Mouse (Mus musculus) spleen, adult 2 months (tissue): Measurements from ENCODE around the gene Ccdc88c. TPM values are rescaled to one million over a fixed set of nuclear protein-coding genes. Genes with fewer than 3 reads are reported as not detected.

Source experiments
- DNase-seq, 2 experiments: peaks; one replicate each; pipeline versions ENCODE4 v3.0.0 to v3.0.0-alpha.2; 2012 to 2021; ENCODE audit warnings: low spot score in 2 of 2, low read depth in 1 of 2
- H3K27ac ChIP-seq: fragments of 200-500 bp; 2 replicates; pipeline ENCODE4 v1.5.1; 2012; ENCODE audit warnings: low read length, inconsistent platforms; ENCODE audit not compliant: insufficient read depth
- H3K27me3 ChIP-seq: fragments of 200-500 bp; 2 replicates; pipeline ENCODE4 v1.6.1; 2012; ENCODE audit warnings: mild to moderate bottlenecking, moderate library complexity, low read length, inconsistent platforms; ENCODE audit not compliant: control insufficient read depth, insufficient read depth
- H3K36me3 ChIP-seq: fragments of 200-500 bp; 2 replicates; pipeline ENCODE4 v1.6.1; 2012; ENCODE audit warnings: mild to moderate bottlenecking, low read length, inconsistent platforms; ENCODE audit not compliant: control insufficient read depth, insufficient read depth
- H3K4me1 ChIP-seq: fragments of 200-500 bp; 2 replicates; pipeline ENCODE4 v1.6.1; 2011; ENCODE audit warnings: inconsistent platforms; ENCODE audit not compliant: control insufficient read depth, insufficient read depth, insufficient read length
- H3K4me3 ChIP-seq: fragments of 200-500 bp; 2 replicates; pipeline ENCODE4 v1.5.1; 2011; ENCODE audit warnings: mild to moderate bottlenecking, inconsistent platforms; ENCODE audit not compliant: insufficient read depth, insufficient read length; ENCODE audit errors: extremely low read depth
- CTCF ChIP-seq: fragments of 200-500 bp; IDR thresholded peaks from 2 replicates; pipeline ENCODE4 v1.5.1; 2011; ENCODE audit warnings: mild to moderate bottlenecking, inconsistent platforms; ENCODE audit not compliant: insufficient read depth, insufficient read length, insufficient replicate concordance; ENCODE audit errors: extremely low read depth
- POLR2A ChIP-seq: fragments of 200-500 bp; IDR thresholded peaks from 2 replicates; pipeline ENCODE4 v1.6.1; 2011; ENCODE audit warnings: low read depth, low read length, inconsistent platforms
- WGBS: fragments of 180-500 bp; shearing (Covaris S2); methylation state at CpG from one replicate; pipeline ENCODE4 v1.1.7; 2018; 5-methylcytosine and 5-hydroxymethylcytosine counted together
- polyA plus RNA-seq: library from polyadenylated mRNA; depleted of rRNA; stranded (reverse); fragments of >200 nt; gene quantifications from 2 replicates; pipeline ENCODE4 v1.2.3, GENCODE M21; 2012; rRNA removed

The Ccdc88c gene
- polyA plus RNA-seq, 1 experiment, result 48.3 TPM

DNA sequence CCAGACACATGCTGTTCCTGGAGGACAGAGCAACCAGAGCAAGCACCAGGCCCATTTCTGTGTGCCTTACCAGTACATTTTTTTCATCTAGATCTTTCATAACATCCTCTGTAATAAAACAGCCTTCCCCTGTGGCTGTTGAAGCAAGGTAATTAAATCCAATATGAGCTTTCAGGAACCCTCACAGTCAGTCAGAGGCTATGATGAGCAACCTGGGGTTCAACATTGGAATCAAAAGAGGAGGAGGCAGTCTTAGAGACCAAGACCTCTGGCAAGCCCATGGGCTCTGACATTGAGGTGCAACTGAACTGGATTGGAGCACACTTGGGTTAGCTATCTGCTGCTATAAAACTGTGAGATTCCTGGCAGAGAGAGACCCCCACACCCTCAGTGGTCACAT, 163.8 kb downstream of the Ccdc88c start:
- DNase-seq, result no peak
- H3K27me3 ChIP-seq, result no peaks in the 10 kb centered on the region
- no peak for TF ChIP-seq CTCF
- TF ChIP-seq POLR2A, result no peak
- no peaks in the 10 kb centered on the region for H3K4me1 ChIP-seq
- H3K4me3 ChIP-seq, result no peak overlapping the region
- H3K27ac ChIP-seq, result no peak overlapping the region
- peaks cover 4% of the 10 kb centered on the region for H3K36me3 ChIP-seq

DNA sequence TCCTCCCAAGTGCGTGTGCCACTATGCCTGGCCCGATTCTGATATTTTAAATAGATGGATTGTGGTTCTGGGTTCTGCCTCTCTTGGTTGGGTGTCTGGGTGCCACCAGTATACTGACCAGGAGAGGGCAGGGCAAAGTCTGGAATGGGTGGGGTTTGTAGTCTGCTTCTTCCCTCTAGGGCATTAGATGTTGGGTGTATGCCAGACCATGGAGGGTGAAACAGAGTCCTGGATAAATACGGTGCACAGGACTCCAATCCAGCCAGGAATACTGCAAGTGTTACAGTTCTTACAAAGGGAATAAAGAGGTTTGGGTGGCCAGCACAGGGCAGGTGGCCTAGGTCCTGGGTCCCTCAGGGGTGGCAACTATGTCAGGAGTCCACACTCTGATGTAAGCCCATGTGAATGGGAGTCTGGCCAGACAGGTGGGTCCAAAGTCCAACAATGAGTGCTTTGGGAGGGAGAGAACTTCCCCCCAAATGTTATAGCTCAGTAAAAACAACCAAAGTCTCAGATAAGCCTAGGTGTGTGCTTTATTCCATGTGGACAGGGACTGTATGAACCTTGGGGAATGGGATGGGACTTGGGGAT, 165.9 kb downstream of the Ccdc88c start:
- DNase-seq, result no peak
- peaks cover 3% of the 10 kb centered on the region for H3K4me1 ChIP-seq
- H3K36me3 ChIP-seq, result peaks cover 3% of the 10 kb centered on the region
- H3K27me3 ChIP-seq, result no peaks in the 10 kb centered on the region
- no peak for TF ChIP-seq POLR2A
- no peak for TF ChIP-seq CTCF
- WGBS, result 90% methylated on average over 3 of the region's 3 CpGs
- H3K27ac ChIP-seq, result no peak overlapping the region
- no peak overlapping the region for H3K4me3 ChIP-seq

DNA sequence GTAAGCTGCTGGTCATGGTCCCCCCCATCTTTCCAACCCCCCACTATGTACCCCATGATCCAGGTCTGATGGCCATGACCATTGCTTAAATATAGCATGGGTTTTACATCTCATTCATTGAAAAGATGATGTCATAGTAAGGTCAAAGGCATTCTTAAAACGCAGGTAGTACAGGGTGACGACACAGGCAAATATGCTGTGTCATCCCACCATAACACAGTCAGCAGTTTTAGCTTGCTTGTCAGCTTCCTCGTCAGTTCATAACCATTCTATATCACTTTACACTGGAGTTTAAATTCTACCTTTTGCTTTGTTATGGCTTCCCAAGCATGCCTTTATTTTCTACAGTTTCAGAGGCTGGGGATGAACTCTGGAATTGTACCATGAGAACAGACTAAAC, 166.6 kb downstream of the Ccdc88c start:
- WGBS, result 48% methylated on average over 3 of the region's 3 CpGs
- no peak for DNase-seq

More for the DNA sequence above, 166.6 kb downstream of the Ccdc88c start:
- no peak overlapping the region for H3K4me3 ChIP-seq
- no peak overlapping the region for H3K27ac ChIP-seq
- H3K4me1 ChIP-seq, result peaks cover 6% of the 10 kb centered on the region
- H3K36me3 ChIP-seq, result peaks cover 2% of the 10 kb centered on the region
- H3K27me3 ChIP-seq, result no peaks in the 10 kb centered on the region
- TF ChIP-seq POLR2A, result no peak
- no peak for TF ChIP-seq CTCF

Other genes starting within 250 kb of the Ccdc88c start
- 4.8 and 5.2 TPM in 2 replicates for gene Dglucy, start 250.0 kb downstream of the Ccdc88c start, polyA plus RNA-seq
- gene Gpr68, start 120.9 kb downstream of the Ccdc88c start, polyA plus RNA-seq, result 14.0 and 18.2 TPM in 2 replicates
- 10.9 and 13.5 TPM in 2 replicates for gene Ppp4r3a, start 54.6 kb upstream of the Ccdc88c start, polyA plus RNA-seq